Mouse (Mus musculus): ENCODE data around the gene Large2.

- TF ChIP-seq CTCF (IDR thresholded peaks at IDR 0.05; ENCODE audit: low read depth) = no peak
- no peak for TF ChIP-seq EP300 (IDR thresholded peaks at IDR 0.05; ENCODE audit: low read depth)
Observed at GRCm38 (mm10) chr2:92423702-92424461, 49.2 kb upstream of the Large2 start.

Measured in liver, embryonic 14.5 days (tissue).